Mouse (Mus musculus) liver, embryonic 12.5 days (tissue): ENCODE data around the gene Tpcn1. TPM values are rescaled to one million over a fixed set of nuclear protein-coding genes. Genes with fewer than 3 reads are reported as not detected.

ENCODE experiments used
- polyA plus RNA-seq: library from polyadenylated mRNA; unstranded; fragments of >200 nt; fragmentation: Nextera tagmentation; extraction: Ambion mirVana; gene quantifications from 2 replicates; pipeline ENCODE4 v1.2.1, GENCODE M21; 2016

Gene Tpcn1
- polyA plus RNA-seq, 1 experiment from 2014 or later: 24.8 TPM

Other genes with a start within 250 kb of the Tpcn1 start
- gene Lhx5, start 157.0 kb downstream of the Tpcn1 start, polyA plus RNA-seq: not detected in 2 replicates
- 1.1 TPM in 2 replicates for gene Sdsl, start 115.9 kb downstream of the Tpcn1 start, polyA plus RNA-seq
- not detected in 2 replicates for gene Sds, start 112.1 kb downstream of the Tpcn1 start, polyA plus RNA-seq
- gene Plbd2, start 85.0 kb downstream of the Tpcn1 start, polyA plus RNA-seq: 23.2 and 27.4 TPM in 2 replicates
- 4.2 and 6.0 TPM in 2 replicates for gene Slc8b1, start 77.5 kb downstream of the Tpcn1 start, polyA plus RNA-seq
- 2.0 and 2.1 TPM in 2 replicates for gene Iqcd, start 343 bp upstream of the Tpcn1 start, polyA plus RNA-seq
- 7.3 and 8.4 TPM in 2 replicates for gene Rita1, start 23.9 kb upstream of the Tpcn1 start, polyA plus RNA-seq
- gene Ddx54, start 24.1 kb upstream of the Tpcn1 start, polyA plus RNA-seq: 35.0 and 36.3 TPM in 2 replicates
- gene Cfap73, start 45.6 kb upstream of the Tpcn1 start, polyA plus RNA-seq: not detected in 2 replicates
- 0.19 and 0.20 TPM in 2 replicates for gene Rasal1, start 60.1 kb upstream of the Tpcn1 start, polyA plus RNA-seq
- 0.37 and 0.67 TPM in 2 replicates for gene Dtx1, start 123.3 kb upstream of the Tpcn1 start, polyA plus RNA-seq
- 0.26 and 0.37 TPM in 2 replicates for gene Oas2, start 161.2 kb upstream of the Tpcn1 start, polyA plus RNA-seq
- gene Oas3, start 189.0 kb upstream of the Tpcn1 start, polyA plus RNA-seq: 0.05 and 0.07 TPM in 2 replicates
- not detected in 2 replicates for gene Oas1e, start 206.9 kb upstream of the Tpcn1 start, polyA plus RNA-seq
- gene Oas1c, start 223.8 kb upstream of the Tpcn1 start, polyA plus RNA-seq: 0.20 and 0.24 TPM in 2 replicates